Mouse (Mus musculus) layer of hippocampus, adult 2 months (tissue): ENCODE results near the gene Gm45837. TPM values are rescaled to one million over a fixed set of nuclear protein-coding genes. Genes with fewer than 3 reads are reported as not detected.

ENCODE experiments used
- DNase-seq, 2 experiments: peaks; one replicate each; pipeline ENCODE4 v3.0.0; 2022; ENCODE audit warnings: low spot score in 2 of 2
- H3K27ac ChIP-seq: fragments of 200-600 bp; 2 replicates; pipeline ENCODE4 v1.8.1; 2022
- H3K4me3 ChIP-seq: fragments of 200-600 bp; 2 replicates; pipeline ENCODE4 v1.8.1; 2022; ENCODE audit warnings: mild to moderate bottlenecking
- CTCF ChIP-seq: fragments of 200-600 bp; conservative IDR thresholded peaks from 2 replicates; pipeline ENCODE4 v1.8.1; 2022; ENCODE audit warnings: antibody characterized with exemption, mild to moderate bottlenecking, moderate library complexity
- long read RNA-seq, 2 experiments: library from polyadenylated mRNA; stranded (forward); transcript quantifications; one replicate each; pipeline ENCODE4 v2.0.0; 2021; ENCODE audit warnings: borderline mapping rate in 2 of 2
- total RNA-seq, 2 experiments: library from RNA; stranded (reverse); gene quantifications; 2 replicates each; pipeline ENCODE4 v1.2.3; 2021

Gm45837 gene
- 1 to 10 TPM in 1 of 2 experiments, not detected in 1; 2.4 TPM for total RNA-seq
- long read RNA-seq, experiment 1, partial matches to known transcripts = 175 of 193 reads
- long read RNA-seq, experiment 1, other reads (novel, unspliced or antisense) = 18 of 193 reads
- long read RNA-seq, experiment 2, partial matches to known transcripts = 211 of 226 reads
- long read RNA-seq, experiment 2, other reads (novel, unspliced or antisense) = 15 of 226 reads

GRCm38 (mm10) chr7:101410267-101410936, at the start of gene Gm45837:
Gene Gm45837 (plus strand): TSS chr7:101410886.
- Histone ChIP-seq H3K27ac (no peak within 1 kb of the TSS), H3K4me3 (no peak within 1 kb of the TSS)
- no peak for DNase-seq
- no peak for TF ChIP-seq CTCF

DNA sequence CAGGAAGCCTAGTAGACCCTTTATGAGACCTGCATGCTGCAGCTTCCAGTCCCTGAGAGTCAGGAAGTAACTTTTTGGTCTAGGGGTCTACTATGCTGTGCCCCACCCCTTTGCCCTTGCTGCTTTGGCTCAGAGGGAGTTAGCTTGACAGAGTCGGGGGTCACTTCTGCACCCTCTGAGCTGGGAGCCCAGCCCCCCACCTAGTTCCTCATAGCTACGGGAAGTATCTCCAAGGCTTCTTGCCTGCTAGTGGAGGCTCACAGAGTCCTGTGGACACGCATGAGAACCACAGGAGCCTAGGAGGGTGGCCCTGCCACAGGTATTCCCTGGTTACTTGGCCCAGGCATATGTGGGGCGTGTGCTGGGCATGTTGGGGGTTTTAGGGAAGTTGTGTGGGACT, 49.7 kb upstream of the Gm45837 start:
- TF ChIP-seq CTCF = no peak
- no peak overlapping the region for H3K27ac ChIP-seq
- H3K4me3 ChIP-seq = no peak overlapping the region
- no peak for DNase-seq

DNA sequence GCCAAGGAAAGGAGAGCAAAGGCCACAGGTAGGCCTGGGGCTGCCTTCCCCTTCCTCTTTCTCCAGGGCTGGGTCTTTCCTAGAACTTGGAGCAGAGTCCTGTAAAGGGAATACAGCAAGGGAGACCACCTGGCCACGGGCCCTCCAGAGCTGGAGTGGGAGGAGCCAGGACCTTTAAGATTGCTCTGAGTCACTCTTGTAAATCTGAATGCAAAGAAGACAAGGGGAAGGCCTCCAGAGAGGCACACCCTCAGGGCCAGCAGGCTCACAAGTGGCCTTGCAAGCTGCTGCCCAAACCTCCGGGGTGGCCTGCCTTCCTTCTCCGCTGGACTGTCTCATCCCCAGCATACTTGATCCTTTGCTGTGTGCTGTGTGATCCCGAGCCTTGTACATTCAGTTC, 48.9 kb upstream of the Gm45837 start:
- no peak overlapping the region for H3K27ac ChIP-seq
- no peak for DNase-seq
- TF ChIP-seq CTCF = no peak
- H3K4me3 ChIP-seq = no peak overlapping the region

- H3K27ac ChIP-seq = peak overlapping the region; percentile 10; the same call in 1 of the 2 replicates
- no peak for TF ChIP-seq CTCF
- H3K4me3 ChIP-seq = no peak overlapping the region
- DNase-seq = no peak
Observed at GRCm38 (mm10) chr7:101362791-101363191, 47.9 kb upstream of the Gm45837 start.

DNA sequence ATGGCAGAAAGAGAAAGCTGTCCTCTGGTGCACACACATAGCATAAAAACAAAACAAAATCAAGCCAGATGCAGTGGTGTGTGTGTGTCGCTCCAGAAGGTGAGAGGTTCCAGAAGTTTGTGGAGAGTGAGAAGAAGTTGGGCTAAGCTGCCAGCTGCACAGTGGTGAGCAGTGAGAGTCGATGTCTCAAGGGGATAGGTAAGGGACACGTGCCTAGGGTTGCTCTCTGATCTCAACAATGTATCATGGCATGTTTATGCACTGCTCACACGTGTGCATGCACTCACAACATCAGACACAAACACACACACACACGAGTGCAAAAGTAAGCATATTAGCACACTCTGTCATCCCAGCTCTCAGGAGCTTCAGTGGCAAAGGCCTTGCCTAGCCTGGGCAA, 46.8 kb upstream of the Gm45837 start:
- H3K4me3 ChIP-seq = no peak overlapping the region
- DNase-seq = no peak
- no peak overlapping the region for H3K27ac ChIP-seq
- TF ChIP-seq CTCF = no peak

GRCm38 (mm10) chr7:101367901-101368852, 42.5 kb upstream of the Gm45837 start:
- no peak for DNase-seq
- peak; percentile 73 for TF ChIP-seq CTCF
- H3K4me3 ChIP-seq = no peak overlapping the region
- no peak overlapping the region for H3K27ac ChIP-seq

DNA sequence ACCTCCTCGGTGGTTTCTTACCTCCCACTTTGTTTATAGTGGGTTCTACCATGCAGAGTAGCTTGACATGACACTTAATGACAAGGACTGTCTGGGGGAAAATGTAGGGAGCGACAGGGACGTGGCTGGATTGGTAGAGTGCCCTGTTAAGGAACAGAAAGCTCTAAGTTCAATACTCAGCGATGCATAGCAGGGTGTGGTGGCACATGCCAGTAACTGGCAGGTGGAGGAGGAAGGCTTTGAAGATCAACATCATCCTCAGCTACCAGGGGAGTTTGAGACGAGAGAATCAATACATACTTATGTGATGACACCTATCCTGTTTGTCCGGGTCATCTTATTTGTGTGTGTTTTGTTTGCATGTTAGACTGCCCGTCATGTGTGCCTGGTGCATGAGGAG, 41.0 kb upstream of the Gm45837 start:
- DNase-seq = no peak
- H3K27ac ChIP-seq = no peak overlapping the region
- H3K4me3 ChIP-seq = no peak overlapping the region
- no peak for TF ChIP-seq CTCF

DNA sequence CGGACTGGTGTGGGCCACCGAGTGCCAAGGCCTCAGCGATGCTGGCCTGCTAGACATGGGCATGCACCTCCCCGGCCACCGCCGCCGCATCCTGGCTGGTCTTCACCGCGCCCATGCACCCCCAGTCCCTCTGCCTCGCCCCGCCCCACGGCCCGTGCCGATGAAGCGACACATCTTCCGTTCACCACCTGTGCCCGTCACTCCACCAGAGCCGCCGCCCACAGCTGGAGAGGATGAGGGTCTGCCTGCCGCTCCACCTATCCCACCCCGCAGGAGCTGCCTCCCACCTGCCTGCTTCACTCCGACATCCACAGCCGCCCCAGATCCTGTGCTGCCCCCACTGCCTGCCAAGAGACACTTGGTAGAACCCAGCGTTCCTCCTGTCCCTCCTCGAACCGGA, 37.6 kb upstream of the Gm45837 start:
- Histone ChIP-seq H3K27ac (no peak overlapping the region), H3K4me3 (no peak overlapping the region)
- no peak for TF ChIP-seq CTCF
- DNase-seq = no peak

- peak; percentile 80 for TF ChIP-seq CTCF
- peak; percentile 35 to 68 for DNase-seq
- H3K4me3 ChIP-seq = no peak overlapping the region
- no peak overlapping the region for H3K27ac ChIP-seq
Observed at GRCm38 (mm10) chr7:101374155-101374554, 36.5 kb upstream of the Gm45837 start.

DNA sequence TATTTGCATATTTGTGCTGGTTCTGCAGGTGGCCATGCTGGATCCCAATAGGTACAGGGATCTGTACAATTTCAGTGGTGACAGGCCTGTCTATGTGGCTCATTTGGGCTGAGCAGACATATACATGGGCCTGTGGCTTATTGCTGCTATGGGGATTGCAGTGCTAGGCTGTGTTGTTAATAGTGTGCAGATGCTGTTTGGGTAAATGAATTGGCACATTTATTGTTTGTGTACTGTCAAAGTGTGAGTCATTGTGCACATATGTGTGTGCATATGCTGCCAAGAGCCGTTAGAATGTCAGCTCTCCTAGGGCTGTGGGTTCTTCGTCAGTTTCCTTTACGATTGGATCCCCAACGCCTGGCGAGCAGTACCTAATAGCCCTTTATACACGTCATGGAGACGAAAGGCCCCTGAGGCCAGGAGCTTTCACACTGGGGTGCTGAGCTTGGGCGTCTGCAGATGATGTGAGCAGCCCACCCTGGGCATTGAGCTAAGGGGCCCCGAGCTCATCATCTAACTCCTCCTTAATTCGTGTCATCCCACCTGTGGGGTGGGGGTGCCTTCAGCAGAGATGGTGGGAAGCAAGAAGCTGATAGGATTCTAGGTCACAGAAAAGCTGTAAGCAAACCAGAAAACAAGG, 33.9 kb upstream of the Gm45837 start:
- peak; percentile 26 to 36 for DNase-seq
- no peak for TF ChIP-seq CTCF
- Histone ChIP-seq H3K27ac (no peak overlapping the region), H3K4me3 (no peak overlapping the region)

GRCm38 (mm10) chr7:101377741-101378262, 32.9 kb upstream of the Gm45837 start:
- TF ChIP-seq CTCF = no peak
- H3K27ac ChIP-seq = peak overlapping the region; percentile 59
- no peak for DNase-seq
- no peak overlapping the region for H3K4me3 ChIP-seq

GRCm38 (mm10) chr7:101378285-101378684, 32.4 kb upstream of the Gm45837 start:
- no peak for DNase-seq
- H3K4me3 ChIP-seq = peak overlapping the region; percentile 18; the same call in 1 of the 2 replicates
- H3K27ac ChIP-seq = peak overlapping the region; percentile 59
- TF ChIP-seq CTCF = no peak
